Mouse (Mus musculus): ENCODE measurements around the gene Gm10378.
"Not testable (repeated sequence)": the region's sequence is repeated elsewhere in the genome, so short reads cannot be mapped to it uniquely, and the experiment has no call there.

The Gm10378 gene

GRCm38 (mm10) chr14:42655638-42656037 lies at the start of gene Gm10378:
TSS of gene Gm10378 (plus strand) at chr14:42655938.
- not testable (repeated sequence) for DNase-seq (ENCODE audit: low read depth in 1 of 2, low spot score in 2 of 2)

GRCm38 (mm10) chr14:42641817-42642216 lies 13.9 kb upstream of the Gm10378 start, which contains the start of gene Gm3633:
TSS of gene Gm3633 (minus strand) at chr14:42641917.
- DNase-seq (ENCODE audit: low read depth in 1 of 2, low spot score in 2 of 2), result not testable (repeated sequence)

Measured in monocyte, adult 2 months (primary cell).